Mouse (Mus musculus) intestine, embryonic 14.5 days (tissue): ENCODE results near the gene Slamf1. TPM values are rescaled to one million over a fixed set of nuclear protein-coding genes. Genes with fewer than 3 reads are reported as not detected.

Source experiments
- ATAC-seq: fragments of 200-750 bp; cut with Nextera tagmentation; replicated peaks from 2 replicates; pipeline ENCODE4 v1.8.0; 2017; ENCODE audit warnings: low read depth, moderate number of reproducible peaks, moderate TSS enrichment, moderate library complexity; ENCODE audit not compliant: low FRiP score, low TSS enrichment
- DNase-seq: peaks from one replicate; pipeline ENCODE4 v3.0.0-alpha.2; 2018; ENCODE audit warnings: low spot score
- H3K27ac ChIP-seq: fragments of 300-500 bp; sonication (generic); 2 replicates; pipeline ENCODE4 v1.5.1; 2014; ENCODE audit warnings: low read depth, mild to moderate bottlenecking, control low read depth
- H3K27me3 ChIP-seq: fragments of 300-500 bp; sonication (generic); replicated peaks from 2 replicates; pipeline ENCODE4 v1.6.1; 2014; ENCODE audit warnings: low read length, control low read depth; ENCODE audit not compliant: control insufficient read depth, insufficient read depth
- H3K36me3 ChIP-seq: fragments of 300-500 bp; sonication (generic); 2 replicates; pipeline ENCODE4 v1.6.1; 2014; ENCODE audit warnings: low read length, control low read depth; ENCODE audit not compliant: control insufficient read depth, insufficient read depth
- H3K4me1 ChIP-seq: fragments of 300-500 bp; sonication (generic); replicated peaks from 2 replicates; pipeline ENCODE4 v1.6.1; 2014; ENCODE audit warnings: low read length, control low read depth, mixed read lengths; ENCODE audit not compliant: control insufficient read depth, insufficient read depth
- H3K4me2 ChIP-seq: fragments of 300-500 bp; sonication (generic); 2 replicates; pipeline ENCODE4 v1.6.1; 2014; ENCODE audit warnings: low read length
- H3K4me3 ChIP-seq: fragments of 300-500 bp; sonication (generic); 2 replicates; pipeline ENCODE4 v1.5.1; 2014; ENCODE audit warnings: low read depth, low read length, control low read depth, mixed read lengths
- H3K9ac ChIP-seq: fragments of 300-500 bp; sonication (generic); 2 replicates; pipeline ENCODE4 v1.6.1; 2014; ENCODE audit warnings: mild to moderate bottlenecking, low read length
- H3K9me3 ChIP-seq: fragments of 300-500 bp; sonication (generic); 2 replicates; pipeline ENCODE4 v1.6.1; 2016; ENCODE audit warnings: low read length, control low read depth; ENCODE audit not compliant: control insufficient read depth
- WGBS: fragments of 180-500 bp; shearing (Covaris S2); extraction: QIAGEN DNeasy Blood & Tissue Kit; methylation state at CpG from one replicate; pipeline ENCODE4 v1.1.7; 2014; 5-methylcytosine and 5-hydroxymethylcytosine counted together
- polyA plus RNA-seq: library from polyadenylated mRNA; unstranded; fragments of >200 nt; fragmentation: Nextera tagmentation; extraction: Ambion mirVana; gene quantifications from 2 replicates; pipeline ENCODE4 v1.2.1, GENCODE M21; 2014

The Slamf1 gene
- polyA plus RNA-seq, 1 experiment from 2014 or later = 0.15 TPM

DNA sequence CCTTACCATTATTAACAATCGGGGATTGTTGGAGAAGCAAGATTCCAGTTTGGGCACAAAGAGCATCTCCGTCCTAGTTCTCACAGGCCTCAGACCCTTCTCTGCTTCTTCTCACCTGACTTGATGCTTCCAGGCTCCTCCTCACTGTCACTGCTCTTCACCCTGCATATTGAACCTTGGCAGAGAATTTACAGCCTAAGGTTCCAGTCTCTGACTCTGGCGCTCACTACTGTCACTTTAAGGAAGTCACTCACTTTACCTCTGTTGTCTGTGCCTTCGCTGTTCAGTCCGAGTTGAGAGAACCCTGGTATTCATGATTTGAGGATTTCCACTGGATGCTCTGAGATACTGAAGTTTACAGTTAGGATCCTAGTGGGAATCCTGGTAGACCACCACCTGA, 7.3 kb downstream of the Slamf1 start:
- no peak for DNase-seq
- Histone ChIP-seq H3K9me3 (no peaks in the 10 kb centered on the region), H3K4me3 (no peak overlapping the region), H3K9ac (no peak overlapping the region), H3K27ac (no peak overlapping the region), H3K36me3 (no peaks in the 10 kb centered on the region), H3K4me2 (no peak overlapping the region), H3K27me3 (no peaks in the 10 kb centered on the region), H3K4me1 (no peaks in the 10 kb centered on the region)
- 73% methylated on average over 5 of the region's 5 CpGs for WGBS
- ATAC-seq = no peak

DNA sequence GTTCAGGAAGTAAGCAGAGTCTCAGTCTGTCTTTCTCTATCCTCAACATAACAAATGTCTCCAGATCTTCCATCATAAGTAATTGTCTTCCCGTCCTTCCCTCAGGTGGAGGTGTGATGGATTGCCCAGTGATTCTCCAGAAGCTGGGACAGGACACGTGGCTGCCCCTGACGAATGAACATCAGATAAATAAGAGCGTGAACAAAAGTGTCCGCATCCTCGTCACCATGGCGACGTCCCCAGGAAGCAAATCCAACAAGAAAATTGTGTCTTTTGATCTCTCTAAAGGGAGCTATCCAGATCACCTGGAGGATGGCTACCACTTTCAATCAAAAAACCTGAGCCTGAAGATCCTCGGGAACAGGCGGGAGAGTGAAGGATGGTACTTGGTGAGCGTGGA, 7.8 kb downstream of the Slamf1 start:
- 62% methylated on average over 11 of the region's 11 CpGs for WGBS
- no peak overlapping the region for H3K9ac ChIP-seq
- no peak overlapping the region for H3K4me3 ChIP-seq
- no peaks in the 10 kb centered on the region for H3K4me1 ChIP-seq
- no peak for ATAC-seq
- H3K36me3 ChIP-seq = no peaks in the 10 kb centered on the region
- H3K27me3 ChIP-seq = no peaks in the 10 kb centered on the region
- H3K27ac ChIP-seq = no peak overlapping the region
- no peak for DNase-seq
- H3K4me2 ChIP-seq = no peak overlapping the region
- H3K9me3 ChIP-seq = no peaks in the 10 kb centered on the region

GRCm38 (mm10) chr1:171775781-171776180, 8.9 kb downstream of the Slamf1 start:
- Histone ChIP-seq H3K4me1 (no peaks in the 10 kb centered on the region), H3K27ac (no peak overlapping the region), H3K9me3 (no peaks in the 10 kb centered on the region), H3K27me3 (no peaks in the 10 kb centered on the region), H3K9ac (no peak overlapping the region), H3K4me2 (no peak overlapping the region), H3K4me3 (no peak overlapping the region), H3K36me3 (no peaks in the 10 kb centered on the region)
- DNase-seq = no peak
- WGBS = 76% methylated on average over 4 of the region's 4 CpGs
- no peak for ATAC-seq

DNA sequence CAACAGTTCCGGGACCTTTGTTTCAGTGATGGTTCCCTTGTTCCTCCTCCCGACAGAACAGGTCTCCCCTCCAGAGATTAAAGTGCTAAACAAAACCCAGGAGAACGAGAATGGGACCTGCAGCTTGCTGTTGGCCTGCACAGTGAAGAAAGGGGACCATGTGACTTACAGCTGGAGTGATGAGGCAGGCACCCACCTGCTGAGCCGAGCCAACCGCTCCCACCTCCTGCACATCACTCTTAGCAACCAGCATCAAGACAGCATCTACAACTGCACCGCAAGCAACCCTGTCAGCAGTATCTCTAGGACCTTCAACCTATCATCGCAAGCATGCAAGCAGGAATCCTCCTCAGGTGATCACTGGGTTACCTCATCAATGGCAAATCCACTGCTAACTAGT, 10.1 kb downstream of the Slamf1 start:
- no peaks in the 10 kb centered on the region for H3K9me3 ChIP-seq
- ATAC-seq (no peak), DNase-seq (no peak)
- H3K27ac ChIP-seq = no peak overlapping the region
- H3K4me1 ChIP-seq = no peaks in the 10 kb centered on the region
- no peak overlapping the region for H3K4me3 ChIP-seq
- H3K36me3 ChIP-seq = no peaks in the 10 kb centered on the region
- 81% methylated on average over 7 of the region's 7 CpGs for WGBS
- no peak overlapping the region for H3K9ac ChIP-seq
- no peak overlapping the region for H3K4me2 ChIP-seq
- H3K27me3 ChIP-seq = no peaks in the 10 kb centered on the region

GRCm38 (mm10) chr1:171782287-171782915, 15.5 kb downstream of the Slamf1 start:
- no peak overlapping the region for H3K9ac ChIP-seq
- no peaks in the 10 kb centered on the region for H3K36me3 ChIP-seq
- no peaks in the 10 kb centered on the region for H3K27me3 ChIP-seq
- WGBS = 85% methylated on average over 5 of the region's 5 CpGs
- DNase-seq = no peak
- no peaks in the 10 kb centered on the region for H3K4me1 ChIP-seq
- H3K4me3 ChIP-seq = no peak overlapping the region
- H3K9me3 ChIP-seq = no peaks in the 10 kb centered on the region
- ATAC-seq = no peak
- no peak overlapping the region for H3K27ac ChIP-seq
- no peak overlapping the region for H3K4me2 ChIP-seq

DNA sequence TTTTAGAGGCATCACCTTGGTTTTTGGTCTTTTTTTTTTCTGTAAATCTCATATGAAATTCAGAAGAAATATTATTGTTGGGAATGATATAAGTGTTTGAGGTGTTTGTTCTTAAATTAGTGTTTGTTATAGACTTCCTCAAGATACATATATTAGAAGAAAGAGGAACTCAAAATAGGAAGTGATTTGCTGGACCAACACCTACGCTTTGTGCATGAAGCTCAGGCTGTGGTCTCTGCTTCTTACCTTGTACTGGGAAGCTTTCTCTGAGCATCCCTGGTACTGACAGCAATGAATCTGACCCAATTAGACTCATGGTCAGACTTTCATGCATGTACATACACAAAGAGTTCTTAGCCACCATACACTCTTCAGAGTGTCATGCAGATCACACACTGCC, 18.9 kb downstream of the Slamf1 start:
- WGBS = 97% methylated on average over 1 of the region's 1 CpGs

GRCm38 (mm10) chr1:171787281-171788015, 20.5 kb downstream of the Slamf1 start:
- no peak overlapping the region for H3K9ac ChIP-seq
- no peak overlapping the region for H3K4me3 ChIP-seq
- DNase-seq = no peak
- no peaks in the 10 kb centered on the region for H3K27me3 ChIP-seq
- no peak overlapping the region for H3K27ac ChIP-seq
- 68% methylated on average over 6 of the region's 6 CpGs for WGBS
- no peak overlapping the region for H3K4me2 ChIP-seq
- no peaks in the 10 kb centered on the region for H3K36me3 ChIP-seq
- no peak for ATAC-seq
- H3K4me1 ChIP-seq = no peaks in the 10 kb centered on the region; the same call in 1 of the 2 replicates
- H3K9me3 ChIP-seq = no peaks in the 10 kb centered on the region

More for the DNA sequence above, 18.9 kb downstream of the Slamf1 start:
- Histone ChIP-seq H3K36me3 (no peaks in the 10 kb centered on the region), H3K4me2 (no peak overlapping the region), H3K27me3 (no peaks in the 10 kb centered on the region), H3K4me3 (no peak overlapping the region), H3K27ac (no peak overlapping the region), H3K4me1 (no peaks in the 10 kb centered on the region; the same call in 1 of the 2 replicates), H3K9me3 (no peaks in the 10 kb centered on the region), H3K9ac (no peak overlapping the region)
- DNase-seq = no peak
- no peak for ATAC-seq

- ATAC-seq (no peak), DNase-seq (no peak)
- H3K27ac ChIP-seq = no peak overlapping the region
- H3K9me3 ChIP-seq = no peaks in the 10 kb centered on the region
- H3K4me2 ChIP-seq = no peak overlapping the region
- 59% methylated on average over 12 of the region's 12 CpGs for WGBS
- H3K9ac ChIP-seq = no peak overlapping the region
- no peaks in the 10 kb centered on the region for H3K36me3 ChIP-seq
- no peaks in the 10 kb centered on the region; the same call in 1 of the 2 replicates for H3K4me1 ChIP-seq
- no peak overlapping the region for H3K4me3 ChIP-seq
- H3K27me3 ChIP-seq = no peaks in the 10 kb centered on the region
These were observed 21.7 kb downstream of the Slamf1 start for GRCm38 (mm10) chr1:171788461-171789283.
